Mouse (Mus musculus): ENCODE measurements around the gene Cds2. TPM values are rescaled to one million over a fixed set of nuclear protein-coding genes. Genes with fewer than 3 reads are reported as not detected.
"Not testable (repeated sequence)": the region's sequence is repeated elsewhere in the genome, so short reads cannot be mapped to it uniquely, and the experiment has no call there.

The Cds2 gene
- total RNA-seq (2021), result 70.5 and 91.0 TPM in 2 replicates
- long read RNA-seq, full-length matches to known transcripts, result 28 of 56 reads
- long read RNA-seq, partial matches to known transcripts, result 6 of 56 reads
- long read RNA-seq, other reads (novel, unspliced or antisense), result 22 of 56 reads

DNA sequence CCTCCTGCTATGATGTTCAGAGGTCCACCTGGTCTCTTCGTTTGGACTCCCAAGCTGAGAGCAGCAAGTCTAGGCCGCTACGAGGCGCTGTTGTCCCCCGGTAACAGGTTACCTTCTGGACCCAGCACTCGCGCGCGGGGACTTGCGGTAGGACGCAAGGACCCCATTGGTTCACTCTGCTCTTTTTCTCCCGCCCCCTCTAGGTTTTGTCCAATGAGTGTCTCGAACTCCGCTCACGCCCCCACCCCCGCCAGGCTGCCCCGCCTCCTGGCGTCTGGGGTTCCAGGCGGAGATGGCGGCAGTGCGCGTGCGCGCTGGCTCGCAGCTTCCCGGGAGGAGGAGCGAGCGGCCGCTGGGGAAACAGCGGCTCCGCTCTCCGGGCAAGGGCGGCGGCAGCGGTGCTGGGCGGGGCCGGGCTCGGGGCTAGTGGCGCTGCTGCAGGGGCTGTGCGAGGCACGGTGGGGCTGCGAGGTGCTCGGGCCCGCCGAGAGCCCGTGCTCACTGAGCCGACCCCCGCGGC lies at the start of gene Cds2:
Gene Cds2 (plus strand): TSS at position 270 of the 520 bp plus-strand sequence.
- peak; percentile 100 for DNase-seq

DNA sequence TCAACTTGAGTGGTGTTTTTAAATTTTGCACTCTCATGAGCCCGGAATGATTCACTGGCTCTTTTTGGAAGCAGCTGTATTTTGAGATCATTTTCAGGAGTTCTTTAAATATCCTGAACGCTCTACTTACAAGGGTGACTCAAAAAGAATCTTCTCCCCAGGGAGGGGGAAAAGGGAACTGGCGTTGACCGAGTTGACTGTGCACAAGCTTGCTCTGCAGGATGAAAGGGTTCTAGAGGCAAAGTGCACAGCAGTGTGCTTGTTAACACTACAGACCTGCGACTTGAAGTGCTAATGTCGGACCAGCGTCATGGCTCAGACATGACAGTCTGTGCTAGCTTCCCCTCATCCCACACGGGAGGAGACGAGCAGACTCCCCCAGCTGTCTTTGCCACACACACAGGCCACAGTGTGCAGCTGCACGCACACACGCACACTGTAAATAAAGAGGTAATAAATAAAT lies 41.3 kb upstream of the Cds2 start:
- DNase-seq, result peak; percentile 7

- no peak for DNase-seq
These were observed 38.6 kb upstream of the Cds2 start for GRCm38 (mm10) chr2:132224359-132224758.

GRCm38 (mm10) chr2:132232413-132232945 lies 30.5 kb upstream of the Cds2 start:
- no peak for DNase-seq

DNA sequence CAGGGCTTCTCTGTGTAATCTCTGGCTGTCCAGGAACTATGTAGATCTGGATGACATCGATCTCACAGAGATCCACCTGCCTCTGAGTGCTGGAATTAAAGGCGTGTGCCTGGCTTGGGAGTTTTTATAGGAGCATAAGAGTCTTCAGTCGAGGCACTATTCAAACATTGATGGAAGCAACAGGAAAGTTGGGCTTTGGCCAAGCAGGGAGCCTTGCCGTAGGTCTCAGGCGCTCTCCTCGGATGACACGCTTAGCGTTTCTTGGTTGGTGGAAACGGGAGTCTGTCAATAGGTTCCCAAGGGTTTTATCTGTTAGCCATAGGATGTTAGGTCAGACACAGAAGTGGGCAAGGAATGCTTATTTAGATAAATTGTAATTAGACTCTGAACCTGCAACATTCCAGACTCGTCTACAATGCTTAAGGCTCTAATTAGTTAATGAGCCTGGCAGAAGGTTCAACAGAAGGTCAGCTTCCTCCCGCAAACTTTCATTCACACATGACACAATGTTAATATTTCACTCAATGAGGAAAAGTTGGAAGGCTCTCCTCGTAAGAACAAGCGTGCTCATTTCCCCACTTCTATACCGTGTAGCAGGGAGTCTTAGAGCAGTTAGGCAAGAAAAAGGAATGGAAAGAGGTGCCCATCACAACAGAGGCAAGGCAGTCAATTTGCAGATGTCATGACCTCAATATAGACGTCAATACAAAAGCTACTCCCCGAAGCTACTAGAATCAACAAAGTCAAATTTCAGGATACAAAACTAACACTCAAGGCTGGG lies 28.8 kb upstream of the Cds2 start:
- no peak for DNase-seq

- DNase-seq, result no peak
These were observed 27.7 kb upstream of the Cds2 start for GRCm38 (mm10) chr2:132235291-132235690.

DNA sequence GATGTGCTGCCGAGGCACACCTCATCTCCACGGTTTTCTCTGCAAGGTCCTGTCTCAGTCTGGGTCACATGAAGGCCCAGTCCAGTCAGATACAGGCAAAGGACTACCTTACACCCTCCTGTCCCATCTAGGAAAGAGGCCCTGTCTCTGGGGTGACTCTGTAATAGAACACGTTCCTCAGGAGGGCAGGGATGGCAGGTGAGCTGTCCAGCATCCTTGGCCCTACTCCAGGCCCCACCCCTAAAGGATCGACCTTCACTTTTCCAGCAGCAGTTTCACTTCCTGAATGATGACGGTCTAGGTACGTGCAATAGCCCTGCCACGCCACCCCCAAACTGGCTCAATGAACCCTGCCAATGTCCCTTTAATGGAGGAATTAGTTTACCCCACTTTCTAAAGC lies 27.0 kb upstream of the Cds2 start:
- DNase-seq, result no peak

DNA sequence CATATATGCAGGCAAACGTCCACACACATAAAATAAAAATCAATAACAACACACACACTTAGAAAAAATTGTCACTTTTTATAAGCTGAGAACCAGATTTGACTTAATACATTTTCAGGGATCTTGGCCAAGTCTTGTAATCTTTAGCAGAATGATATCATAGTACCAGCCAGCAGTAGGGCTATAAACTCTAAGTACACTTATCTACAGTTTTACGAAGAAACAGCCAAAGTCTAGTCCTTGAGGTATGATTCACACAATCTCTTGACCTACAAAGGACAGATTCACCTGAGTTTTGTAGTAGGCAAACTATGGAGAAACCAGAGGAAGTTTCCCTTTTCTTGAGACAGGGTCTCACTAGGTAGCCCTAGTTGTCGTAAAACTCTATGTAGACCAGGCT lies 23.5 kb upstream of the Cds2 start:
- not testable (repeated sequence) for DNase-seq

DNA sequence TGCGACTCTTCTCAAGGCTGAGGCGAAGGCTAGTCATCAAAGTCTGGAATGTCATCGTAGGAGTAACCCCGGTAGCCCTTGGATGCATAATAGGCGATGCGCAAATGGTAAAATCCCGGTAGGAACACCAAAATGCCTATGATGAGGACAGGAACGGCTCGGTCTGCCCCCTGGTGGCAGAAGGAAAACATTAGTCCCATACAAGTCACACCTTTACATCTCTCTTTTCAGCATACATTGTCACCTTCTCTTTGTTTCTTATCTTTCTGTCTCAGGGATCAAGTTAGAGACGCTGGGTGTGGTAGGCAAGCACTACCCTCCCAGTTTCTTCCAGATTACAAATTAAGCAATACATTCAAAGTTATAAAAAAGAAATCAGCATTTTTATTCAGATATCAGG lies 22.5 kb upstream of the Cds2 start:
- DNase-seq, result peak; percentile 76

DNA sequence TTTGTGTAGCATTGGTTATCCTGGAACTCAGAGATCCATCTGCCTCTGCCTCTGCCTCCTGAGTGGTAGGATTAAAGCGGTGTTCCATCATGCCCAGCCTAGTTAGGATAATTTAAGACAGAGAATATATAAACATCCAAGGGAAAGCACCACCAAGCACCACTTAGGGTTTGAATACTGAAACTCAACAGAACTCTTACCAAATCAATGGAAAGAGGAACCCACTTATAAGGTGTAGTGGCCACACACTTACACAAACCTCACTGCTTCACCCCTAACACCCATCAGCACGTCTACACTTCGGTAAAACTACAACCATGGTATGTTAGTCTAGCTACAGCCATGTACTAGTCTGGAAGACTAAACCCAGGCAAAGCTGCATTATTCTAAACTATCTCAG lies 19.6 kb upstream of the Cds2 start:
- no peak for DNase-seq

DNA sequence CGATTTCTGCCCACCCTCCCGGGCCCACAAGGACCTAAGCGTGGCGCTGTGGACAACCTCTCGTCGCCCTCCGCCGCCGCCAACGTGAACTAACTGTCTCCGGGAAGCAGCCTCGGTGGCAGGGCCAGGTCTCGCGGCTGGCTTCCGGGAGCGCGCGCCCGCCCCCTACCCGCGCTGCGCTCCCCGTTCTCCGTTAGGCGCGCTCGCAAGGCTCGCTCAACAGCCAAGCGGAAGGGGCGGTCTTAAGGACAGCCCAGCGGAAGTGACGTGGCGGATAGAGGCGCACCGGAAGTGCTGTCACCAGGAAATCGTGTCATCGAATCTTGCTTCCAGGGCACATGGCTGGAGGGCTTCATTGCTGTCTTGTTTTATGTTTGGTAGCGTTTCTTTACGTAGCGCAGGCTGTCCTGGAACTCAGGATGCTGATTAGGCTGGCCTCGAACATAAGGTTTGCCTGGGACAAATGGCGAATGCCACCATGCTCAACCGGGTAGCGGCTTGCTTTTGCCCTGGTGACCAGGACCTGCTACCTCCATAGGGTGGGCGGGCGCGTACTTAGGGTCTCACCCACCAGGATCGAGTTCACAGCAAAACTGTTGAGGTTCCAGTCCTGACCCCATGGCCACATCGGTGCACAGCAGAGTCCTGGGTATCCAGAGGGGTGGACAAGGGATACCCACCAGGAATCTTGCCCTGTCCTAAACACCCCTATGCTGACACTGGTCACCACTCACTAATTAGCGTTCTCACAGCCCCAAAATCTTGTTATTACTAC lies 15.2 kb upstream of the Cds2 start, which contains the start of gene Tmem230:
Gene Tmem230 (minus strand): TSS at position 269 of the 775 bp plus-strand sequence.
- DNase-seq, result peak; percentile 92

DNA sequence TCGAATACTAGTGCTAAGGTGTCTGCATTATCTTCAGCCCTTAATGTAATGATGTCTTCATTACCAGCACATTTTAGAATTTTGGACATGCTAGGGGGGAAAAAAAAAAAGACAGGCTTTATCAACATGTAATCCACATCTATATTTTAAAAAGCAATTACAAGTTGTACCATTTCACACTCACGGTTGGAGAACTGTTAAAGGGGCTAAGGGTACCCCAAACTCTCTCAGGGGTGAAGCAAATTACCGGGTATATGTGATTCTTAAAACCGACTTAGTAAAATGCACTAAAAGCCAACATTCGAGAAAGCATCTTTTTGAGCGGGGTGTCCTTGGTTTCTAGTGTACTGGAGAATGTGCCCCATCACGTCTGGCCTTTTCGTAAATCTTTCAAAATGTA lies 11.0 kb upstream of the Cds2 start:
- DNase-seq, result no peak

- peak; percentile 96 for DNase-seq
These were observed 10.1 kb upstream of the Cds2 start, which contains the start of gene Pcna for GRCm38 (mm10) chr2:132252542-132253528. Gene Pcna (minus strand): TSS chr2:132253314.

DNA sequence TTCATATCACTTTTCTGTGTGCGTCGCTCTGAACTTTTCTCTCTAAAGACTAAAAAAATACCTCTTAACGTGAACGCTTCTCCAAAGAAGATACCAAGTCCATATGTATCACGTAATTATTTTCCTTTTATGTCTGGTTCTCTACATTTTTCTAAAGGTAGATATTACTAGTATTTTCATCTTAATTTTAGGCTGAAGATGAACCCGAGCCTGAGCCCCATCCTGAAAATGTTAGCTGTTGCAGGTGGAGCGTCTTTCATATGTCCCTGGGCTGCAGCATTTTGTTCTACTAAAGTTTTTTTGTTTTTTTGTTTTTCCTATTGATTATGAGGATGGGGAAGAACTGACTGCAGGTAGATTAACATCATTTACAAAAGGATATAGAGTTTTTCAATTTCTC lies 9.3 kb upstream of the Cds2 start:
- no peak for DNase-seq

DNA sequence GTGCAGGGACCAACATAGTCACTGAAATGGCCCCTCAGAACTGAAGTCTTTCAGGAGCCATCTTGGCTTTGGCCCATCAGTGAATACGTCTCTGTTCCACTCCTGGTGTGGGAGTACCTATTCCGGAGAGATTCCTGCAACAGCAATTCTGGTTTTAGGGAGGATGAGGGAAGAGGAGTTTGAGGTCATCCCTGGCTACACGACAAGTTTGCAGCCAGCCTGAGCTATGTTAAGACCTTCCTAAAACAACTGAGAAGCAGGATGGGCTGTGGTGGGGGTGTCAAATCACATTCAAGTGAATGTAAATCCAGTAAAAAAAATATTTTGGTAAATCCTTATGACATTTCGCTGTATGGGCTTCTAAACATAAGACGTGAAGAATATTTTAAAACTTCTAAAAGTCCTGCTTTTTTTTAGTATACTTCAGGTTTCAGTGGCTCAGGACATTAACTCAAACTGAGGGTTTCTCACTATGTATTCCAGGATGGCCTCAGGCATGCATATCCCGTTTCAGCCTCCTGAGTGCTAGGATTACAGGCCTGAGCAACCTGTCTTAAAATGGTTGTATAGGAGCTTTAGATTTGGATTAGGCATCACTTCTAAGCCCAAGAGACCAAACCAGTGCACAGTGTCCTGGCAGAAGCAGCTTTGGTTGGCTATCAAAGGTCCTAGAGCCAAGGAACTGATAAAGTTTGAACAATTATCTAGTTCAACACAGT lies 5.4 kb upstream of the Cds2 start:
- no peak for DNase-seq

GRCm38 (mm10) chr2:132260601-132261000 lies 2.3 kb upstream of the Cds2 start:
- DNase-seq, result no peak

- no peak for DNase-seq
These were observed 773 bp upstream of the Cds2 start for GRCm38 (mm10) chr2:132262175-132262574.

DNA sequence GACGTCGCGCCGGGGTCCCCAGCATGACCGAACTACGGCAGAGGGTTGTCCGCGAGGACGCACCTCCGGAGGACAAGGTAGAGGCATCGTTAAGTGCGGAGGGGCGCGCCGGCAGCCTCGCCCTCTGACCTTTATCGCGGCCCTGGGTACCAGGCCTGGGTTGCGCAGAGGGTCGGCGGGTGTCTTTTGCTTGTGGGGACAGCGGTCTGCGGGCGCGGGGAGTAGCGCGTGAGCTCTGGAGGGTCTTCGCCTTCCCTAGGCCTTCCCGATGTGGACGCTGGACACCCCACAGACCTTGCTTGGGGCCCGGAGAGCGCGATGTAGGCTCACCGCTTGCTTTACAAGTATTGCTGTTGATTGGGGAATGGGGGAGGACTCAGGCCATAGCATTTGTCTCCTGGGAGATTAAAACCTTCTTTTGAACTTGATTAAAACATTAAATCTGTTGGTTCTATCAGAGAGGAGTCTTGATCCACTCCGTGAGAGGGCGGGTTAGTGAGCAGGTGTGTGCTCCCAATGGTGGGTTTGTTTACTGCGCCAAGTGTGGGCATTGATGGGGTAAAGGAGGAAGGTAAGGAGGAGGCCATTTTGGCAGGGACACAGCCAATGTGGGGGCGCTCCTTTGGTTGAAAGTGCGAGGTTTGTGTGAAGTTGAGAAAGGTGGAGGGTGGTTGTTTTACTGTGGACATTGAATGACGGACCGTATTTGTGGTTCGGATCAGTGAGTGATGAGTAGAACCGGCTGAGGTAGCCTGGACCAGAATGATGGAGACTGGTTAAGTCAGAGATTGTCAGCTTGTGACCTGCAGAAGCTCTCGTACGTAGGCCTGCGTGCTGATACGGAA lies 695 bp downstream of the Cds2 start:
- DNase-seq, result no peak

GRCm38 (mm10) chr2:132264266-132264710 lies 1.3 kb downstream of the Cds2 start:
- DNase-seq, result no peak

DNA sequence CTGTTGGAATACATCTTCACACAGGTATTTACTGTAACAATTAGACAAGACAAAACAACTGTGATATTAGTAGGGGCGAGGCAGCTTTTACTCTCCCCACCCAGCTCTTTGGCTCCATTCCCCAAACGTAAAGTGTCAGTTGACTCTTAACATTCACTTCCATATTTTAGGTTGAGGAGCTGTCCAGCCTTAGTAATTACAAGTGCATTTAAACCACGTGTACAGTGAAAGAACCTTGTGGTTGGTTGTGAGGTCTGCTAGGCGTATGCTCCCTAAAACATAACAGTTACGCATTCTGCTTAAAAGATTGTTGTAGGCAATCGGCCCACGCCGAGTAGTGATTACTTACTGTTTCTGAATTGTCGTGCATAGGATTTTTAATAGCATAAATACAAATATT lies 2.2 kb downstream of the Cds2 start:
- DNase-seq, result no peak

All from adrenal gland, postnatal 25 days (tissue).